Mouse (Mus musculus): ENCODE results near the gene Mcf2l.

DNA sequence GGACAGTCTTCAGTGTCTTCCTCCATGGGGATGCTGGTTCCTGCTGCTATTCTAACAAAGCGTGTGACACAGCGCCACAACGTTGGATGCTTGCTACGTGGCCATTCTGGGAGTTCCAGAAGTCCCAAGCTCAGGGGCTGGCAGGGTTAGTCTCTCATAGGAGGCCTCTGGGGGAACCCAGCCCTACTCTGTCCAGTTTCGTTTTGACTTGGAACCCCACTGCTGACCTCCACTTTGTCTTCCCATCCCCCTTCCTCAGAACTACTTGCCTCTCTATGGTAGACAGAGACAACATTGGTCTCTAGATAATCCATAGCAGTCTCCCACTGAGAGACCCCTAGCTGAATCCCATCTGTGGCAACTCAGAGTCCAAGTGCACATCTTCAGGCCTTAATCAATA is 33.0 kb downstream of the Mcf2l start:
- no peak for TF ChIP-seq CTCF (conservative IDR thresholded peaks at IDR 0.05; ENCODE audit: low read length)
- TF ChIP-seq POU5F1 (IDR thresholded peaks at IDR 0.05; ENCODE audit: borderline replicate concordance, low read length): no peak
- TF ChIP-seq NANOG (IDR thresholded peaks at IDR 0.05; ENCODE audit: borderline replicate concordance, low read length): no peak

All from E14TG2a.4 (cell line).